26 mouse cellular contexts compared by ENCODE assay signal in the genomic region with DNA sequence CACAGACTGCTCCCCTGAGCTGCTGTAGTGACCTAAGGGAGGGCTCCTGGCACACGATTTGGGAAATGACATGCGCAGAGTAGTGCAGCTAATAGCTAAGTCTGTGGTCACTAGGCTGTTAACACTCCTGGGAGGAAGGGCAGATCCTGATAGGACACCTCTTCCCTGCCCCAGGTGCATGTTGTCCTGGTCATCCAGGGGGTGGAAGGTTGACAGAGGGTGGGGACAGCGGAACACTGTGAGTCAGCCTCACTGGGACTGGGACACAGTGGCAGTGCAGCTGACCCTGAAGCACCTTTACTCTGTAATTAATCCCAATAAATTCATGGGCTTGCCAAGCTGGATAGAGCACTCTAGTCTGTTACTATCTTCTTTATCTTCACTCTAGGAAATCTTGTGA. TPM values are rescaled to one million over a fixed set of nuclear protein-coding genes. Genes with fewer than 3 reads are reported as not detected.
A peak's percentile ranks its signal among the peaks of the same experiment; 100 is the strongest.
DNase-seq lines count a peak whose midpoint lies in the region; ATAC-seq and TF ChIP-seq lines count a peak whose summit lies in the region.
"Had no signal": no experiment of that assay in that cellular context is flagged by ENCODE, and none has a peak within 500 bp of the region (broad histone marks: within the 10 kb centered on the region; RNA-seq: fewer than 3 reads in every experiment).

No protein-coding gene starts in this region.

- no peak overlapping the region for H3K9ac ChIP-seq in liver, postnatal 0 days (replicated peaks)
- no peak overlapping the region for H3K9ac ChIP-seq in liver, embryonic 11.5 days (ENCODE audit: low read depth, low read length)
- H3K9ac ChIP-seq: embryonic facial prominence, embryonic 12.5 days; embryonic facial prominence, embryonic 15.5 days; forebrain, postnatal 0 days; heart, embryonic 12.5 days; heart, embryonic 15.5 days; hindbrain, embryonic 13.5 days had no signal

- TF ChIP-seq CTCF in liver, postnatal 0 days (IDR thresholded peaks at IDR 0.05; ENCODE audit: low read depth) = no peak

- H3K4me1 ChIP-seq in liver, postnatal 0 days (ENCODE audit: insufficient read depth) = peaks cover 9% of the 10 kb centered on the region; the same call in 1 of the 2 replicates
- peaks cover 15% of the 10 kb centered on the region for H3K4me1 ChIP-seq in liver, embryonic 11.5 days (replicated peaks; ENCODE audit: control insufficient read depth, insufficient read depth, low read length)
- H3K4me1 ChIP-seq: embryonic facial prominence, embryonic 12.5 days; embryonic facial prominence, embryonic 15.5 days; hindbrain, embryonic 13.5 days had no signal

- no peak for TF ChIP-seq EP300 in liver, postnatal 0 days (IDR thresholded peaks at IDR 0.05; ENCODE audit: low read depth)

- 63% methylated on average over 3 of the region's 3 CpGs for WGBS in liver, postnatal 0 days (ENCODE audit: insufficient replicate concordance)
- 90% methylated on average over 3 of the region's 3 CpGs for WGBS in liver, embryonic 11.5 days

- no peak overlapping the region for H3K4me2 ChIP-seq in liver, postnatal 0 days (ENCODE audit: low read depth, low read length)
- no peak overlapping the region for H3K4me2 ChIP-seq in liver, embryonic 11.5 days
- H3K4me2 ChIP-seq: embryonic facial prominence, embryonic 12.5 days; embryonic facial prominence, embryonic 15.5 days; heart, embryonic 12.5 days; heart, embryonic 15.5 days; hindbrain, embryonic 13.5 days had no signal

- H3K27ac ChIP-seq in liver, postnatal 0 days (ENCODE audit: low read depth) = no peak overlapping the region
- H3K27ac ChIP-seq in liver, embryonic 11.5 days (ENCODE audit: low read depth, low read length) = no peak overlapping the region
- H3K27ac ChIP-seq: embryonic facial prominence, embryonic 12.5 days; embryonic facial prominence, embryonic 15.5 days; gastrocnemius, adult 2 months; heart, embryonic 15.5 days; hindbrain, embryonic 10.5 days; hindbrain, embryonic 13.5 days had no signal

- no peaks in the 10 kb centered on the region for H3K36me3 ChIP-seq in liver, postnatal 0 days (replicated peaks; ENCODE audit: insufficient read depth, low read length)
- H3K36me3 ChIP-seq in liver, embryonic 11.5 days (ENCODE audit: control insufficient read depth, insufficient read depth, low read length) = no peaks in the 10 kb centered on the region
- H3K36me3 ChIP-seq: embryonic facial prominence, embryonic 12.5 days; embryonic facial prominence, embryonic 15.5 days; heart, embryonic 12.5 days; heart, embryonic 15.5 days; hindbrain, embryonic 10.5 days; hindbrain, embryonic 13.5 days had no signal

- DNase-seq in adrenal gland, adult 2 months = peak; percentile 31
- no peak for DNase-seq in adrenal gland, postnatal 10 days
- DNase-seq in liver, postnatal 0 days = no peak
- DNase-seq in liver, embryonic 11.5 days (ENCODE audit: low spot score) = no peak
- DNase-seq in induced T-regulatory cell, adult 2 months (ENCODE audit: low read depth) = peak; percentile 15
- no peak for DNase-seq in kidney, postnatal 36 days
- DNase-seq: adrenal gland, postnatal 14 days; cerebellum, adult 11 months; cerebellum, adult 2 months; cerebellum, adult 9-11 months; cerebellum, postnatal 25 days; forebrain, postnatal 0 days; gastrocnemius, adult 2 months; gastrocnemius, postnatal 14 days; heart, adult 18-20 months; heart, postnatal 10 days; heart, postnatal 36 days had no signal

- H3K27me3 ChIP-seq in liver, postnatal 0 days (ENCODE audit: insufficient read depth, low read length) = no peaks in the 10 kb centered on the region
- H3K27me3 ChIP-seq in liver, embryonic 11.5 days (replicated peaks; ENCODE audit: control insufficient read depth, insufficient read depth, low read length) = no peaks in the 10 kb centered on the region
- H3K27me3 ChIP-seq: embryonic facial prominence, embryonic 12.5 days; embryonic facial prominence, embryonic 15.5 days; heart, embryonic 12.5 days; heart, embryonic 15.5 days had no signal

- H3K4me3 ChIP-seq in liver, postnatal 0 days (ENCODE audit: low read depth, low read length) = no peak overlapping the region
- no peak overlapping the region for H3K4me3 ChIP-seq in liver, embryonic 11.5 days (ENCODE audit: low read depth, low read length)
- H3K4me3 ChIP-seq: embryonic facial prominence, embryonic 12.5 days; embryonic facial prominence, embryonic 15.5 days; gastrocnemius, adult 2 months; heart, embryonic 12.5 days; heart, embryonic 15.5 days; hindbrain, embryonic 10.5 days; hindbrain, embryonic 13.5 days had no signal

- ATAC-seq in liver, postnatal 0 days = peak; percentile 63
- ATAC-seq in liver, embryonic 11.5 days (replicated peaks; ENCODE audit: low FRiP score) = no peak
- ATAC-seq: activated CD4-positive, CD25-positive, alpha-beta regulatory T cell, adult 4 months; forebrain, embryonic 14.5 days; forebrain, postnatal 0 days; hindbrain, embryonic 16.5 days had no signal

- no peaks in the 10 kb centered on the region for H3K9me3 ChIP-seq in liver, postnatal 0 days (ENCODE audit: low read length)
- H3K9me3 ChIP-seq in liver, embryonic 11.5 days (ENCODE audit: control insufficient read depth, low read length) = no peaks in the 10 kb centered on the region
- H3K9me3 ChIP-seq: embryonic facial prominence, embryonic 12.5 days; embryonic facial prominence, embryonic 15.5 days; heart, embryonic 12.5 days; heart, embryonic 15.5 days; hindbrain, embryonic 10.5 days; hindbrain, embryonic 13.5 days had no signal

RNA-seq across cellular contexts. Expression of a gene that starts 39.5 kb away (rescaled TPM):
- total RNA-seq in adrenal gland, adult 2 months (2021) = 10 to 100 TPM; 47.6 to 64.7 TPM
- polyA plus RNA-seq in adrenal gland, adult 2 months (2012; rRNA removed) = 37.7 and 54.5 TPM in 2 replicates
- total RNA-seq in adrenal gland, postnatal 10 days (2021) = 10 to 100 TPM; 30.1 to 36.3 TPM
- polyA plus RNA-seq in liver, postnatal 0 days (2015; fragmentation: Nextera tagmentation; extraction: Ambion mirVana) = 10.0 and 10.8 TPM in 2 replicates
- polyA plus RNA-seq in liver, embryonic 11.5 days (2014; fragmentation: Nextera tagmentation; extraction: Ambion mirVana) = 3.9 and 6.6 TPM in 2 replicates

Comparison
In these comparisons a context has a peak if more than half of its experiments do, and no peak if none do; other contexts are left out.
1. DNase-seq: peak in adrenal gland, adult 2 months (single experiment) and induced T-regulatory cell, adult 2 months (single experiment); none in adrenal gland, postnatal 10 days (single experiment), liver, postnatal 0 days (single experiment), liver, embryonic 11.5 days (single experiment) and kidney, postnatal 36 days (0 of 2).